Mouse (Mus musculus) heart, embryonic 12.5 days (tissue): ENCODE measurements at regions not wholly inside any gene's neighbourhood (a gene's known extent, or its start where the extent isn't known, plus 50 kb on each side); places are given as distances from the start of the nearest gene placed in this dataset.

ENCODE experiments used
- ATAC-seq: fragments of 200-750 bp; cut with Nextera tagmentation; 2 replicates; pipeline ENCODE4 v1.8.0; 2017; ENCODE audit warnings: moderate TSS enrichment, moderate library complexity; ENCODE audit not compliant: insufficient number of reproducible peaks, low FRiP score
- H3K27ac ChIP-seq: fragments of 300-500 bp; sonication (generic); 2 replicates; pipeline ENCODE4 v1.5.1; 2016; ENCODE audit warnings: mild to moderate bottlenecking, moderate library complexity; ENCODE audit not compliant: poor library complexity, severe bottlenecking
- H3K27me3 ChIP-seq: fragments of 300-500 bp; sonication (generic); replicated peaks from 2 replicates; pipeline ENCODE4 v1.6.1; 2016; ENCODE audit warnings: mild to moderate bottlenecking, moderate library complexity
- H3K36me3 ChIP-seq: fragments of 300-500 bp; sonication (generic); 2 replicates; pipeline ENCODE4 v1.6.1; 2016; ENCODE audit warnings: mild to moderate bottlenecking, moderate library complexity
- H3K4me1 ChIP-seq: fragments of 300-500 bp; sonication (generic); replicated peaks from 2 replicates; pipeline ENCODE4 v1.6.1; 2016; ENCODE audit warnings: mild to moderate bottlenecking
- H3K4me2 ChIP-seq: fragments of 300-500 bp; sonication (generic); 2 replicates; pipeline ENCODE4 v1.6.1; 2016; ENCODE audit warnings: mild to moderate bottlenecking, moderate library complexity
- H3K4me3 ChIP-seq: fragments of 300-500 bp; sonication (generic); 2 replicates; pipeline ENCODE4 v1.5.1; 2016; ENCODE audit warnings: mild to moderate bottlenecking
- H3K9ac ChIP-seq: fragments of 300-500 bp; sonication (generic); 2 replicates; pipeline ENCODE4 v1.6.1; 2016; ENCODE audit warnings: mild to moderate bottlenecking, moderate library complexity
- H3K9me3 ChIP-seq: fragments of 300-500 bp; sonication (generic); replicated peaks from 2 replicates; pipeline ENCODE4 v1.6.1; 2016; ENCODE audit warnings: mild to moderate bottlenecking, moderate library complexity
- WGBS: fragments of 180-500 bp; shearing (Covaris S2); methylation state at CpG from one replicate; pipeline ENCODE4 v1.1.7; 2016; 5-methylcytosine and 5-hydroxymethylcytosine counted together

GRCm38 (mm10) chr1:41380013-41380412, 574.6 kb downstream of the Tmem182 start:
- ATAC-seq, result no peak
- 65% methylated on average over 4 of the region's 4 CpGs for WGBS
- H3K4me3 ChIP-seq, result no peak overlapping the region
- H3K4me1 ChIP-seq, result peaks cover 5% of the 10 kb centered on the region
- no peak overlapping the region for H3K27ac ChIP-seq
- no peak overlapping the region for H3K4me2 ChIP-seq
- no peaks in the 10 kb centered on the region for H3K36me3 ChIP-seq
- no peaks in the 10 kb centered on the region for H3K27me3 ChIP-seq
- no peak overlapping the region for H3K9ac ChIP-seq
- H3K9me3 ChIP-seq, result no peaks in the 10 kb centered on the region

GRCm38 (mm10) chr1:41381487-41381886, 576.1 kb downstream of the Tmem182 start:
- Histone ChIP-seq H3K36me3 (no peaks in the 10 kb centered on the region), H3K4me1 (peaks cover 5% of the 10 kb centered on the region), H3K27ac (no peak overlapping the region), H3K4me2 (no peak overlapping the region), H3K27me3 (no peaks in the 10 kb centered on the region), H3K9ac (no peak overlapping the region), H3K4me3 (no peak overlapping the region), H3K9me3 (no peaks in the 10 kb centered on the region)
- no peak for ATAC-seq
- WGBS, result 68% methylated on average over 7 of the region's 7 CpGs

- no peak overlapping the region for H3K4me2 ChIP-seq
- H3K4me3 ChIP-seq, result no peak overlapping the region
- 34% methylated on average over 1 of the region's 1 CpGs for WGBS
- ATAC-seq, result no peak
- H3K9ac ChIP-seq, result no peak overlapping the region
- no peaks in the 10 kb centered on the region for H3K36me3 ChIP-seq
- no peak overlapping the region for H3K27ac ChIP-seq
- H3K4me1 ChIP-seq, result peaks cover 19% of the 10 kb centered on the region
- H3K9me3 ChIP-seq, result no peaks in the 10 kb centered on the region
- H3K27me3 ChIP-seq, result no peaks in the 10 kb centered on the region
These were observed 579.3 kb downstream of the Tmem182 start for GRCm38 (mm10) chr1:41384731-41385130.

- 45% methylated on average over 4 of the region's 4 CpGs for WGBS
- no peak overlapping the region for H3K4me2 ChIP-seq
- no peak overlapping the region for H3K9ac ChIP-seq
- H3K36me3 ChIP-seq, result no peaks in the 10 kb centered on the region
- H3K27me3 ChIP-seq, result no peaks in the 10 kb centered on the region
- H3K27ac ChIP-seq, result no peak overlapping the region
- no peaks in the 10 kb centered on the region for H3K9me3 ChIP-seq
- H3K4me3 ChIP-seq, result no peak overlapping the region
- H3K4me1 ChIP-seq, result peaks cover 26% of the 10 kb centered on the region
- ATAC-seq, result no peak
These were observed 581.0 kb downstream of the Tmem182 start for GRCm38 (mm10) chr1:41386435-41386834.

GRCm38 (mm10) chr1:41390102-41390884, 584.9 kb downstream of the Tmem182 start:
- ATAC-seq, result peak; percentile 93
- 11% methylated on average over 11 of the region's 11 CpGs for whole genome bisulfite sequencing

GRCm38 (mm10) chr1:41391071-41391470, 585.7 kb downstream of the Tmem182 start:
- Histone ChIP-seq H3K27ac (no peak overlapping the region), H3K4me3 (no peak overlapping the region), H3K4me1 (peaks cover 20% of the 10 kb centered on the region), H3K27me3 (no peaks in the 10 kb centered on the region), H3K9me3 (no peaks in the 10 kb centered on the region), H3K36me3 (no peaks in the 10 kb centered on the region), H3K9ac (no peak overlapping the region), H3K4me2 (no peak overlapping the region)
- WGBS, result 83% methylated on average over 7 of the region's 7 CpGs
- no peak for ATAC-seq

More at GRCm38 (mm10) chr1:41390102-41390884, 584.9 kb downstream of the Tmem182 start:
- Histone ChIP-seq H3K9ac (no peak overlapping the region), H3K4me1 (peaks cover 20% of the 10 kb centered on the region), H3K4me3 (no peak overlapping the region), H3K4me2 (peak overlapping the region; percentile 32; the same call in 1 of the 2 replicates), H3K9me3 (no peaks in the 10 kb centered on the region), H3K27me3 (no peaks in the 10 kb centered on the region), H3K27ac (peak overlapping the region; percentile 79), H3K36me3 (no peaks in the 10 kb centered on the region)

GRCm38 (mm10) chr1:41393287-41393686, 587.9 kb downstream of the Tmem182 start:
- H3K9ac ChIP-seq, result no peak overlapping the region
- H3K36me3 ChIP-seq, result no peaks in the 10 kb centered on the region
- ATAC-seq, result no peak
- H3K27ac ChIP-seq, result no peak overlapping the region
- 78% methylated on average over 4 of the region's 4 CpGs for WGBS
- no peak overlapping the region for H3K4me3 ChIP-seq
- H3K4me1 ChIP-seq, result peaks cover 16% of the 10 kb centered on the region
- H3K9me3 ChIP-seq, result no peaks in the 10 kb centered on the region
- no peak overlapping the region for H3K4me2 ChIP-seq
- H3K27me3 ChIP-seq, result no peaks in the 10 kb centered on the region

GRCm38 (mm10) chr1:41395081-41395480, 589.7 kb downstream of the Tmem182 start:
- Histone ChIP-seq H3K9me3 (no peaks in the 10 kb centered on the region), H3K4me3 (no peak overlapping the region), H3K4me1 (peaks cover 7% of the 10 kb centered on the region), H3K36me3 (no peaks in the 10 kb centered on the region), H3K4me2 (no peak overlapping the region), H3K27me3 (no peaks in the 10 kb centered on the region), H3K27ac (no peak overlapping the region), H3K9ac (no peak overlapping the region)
- no peak for ATAC-seq
- WGBS, result 76% methylated on average over 3 of the region's 3 CpGs

GRCm38 (mm10) chr1:41410533-41410932, 605.1 kb downstream of the Tmem182 start:
- WGBS, result 69% methylated on average over 5 of the region's 5 CpGs
- H3K9ac ChIP-seq, result no peak overlapping the region
- H3K4me2 ChIP-seq, result no peak overlapping the region
- no peak overlapping the region for H3K27ac ChIP-seq
- no peaks in the 10 kb centered on the region for H3K4me1 ChIP-seq
- H3K36me3 ChIP-seq, result no peaks in the 10 kb centered on the region
- H3K9me3 ChIP-seq, result no peaks in the 10 kb centered on the region
- no peak overlapping the region for H3K4me3 ChIP-seq
- H3K27me3 ChIP-seq, result no peaks in the 10 kb centered on the region
- ATAC-seq, result no peak

GRCm38 (mm10) chr1:41411641-41412040, 606.2 kb downstream of the Tmem182 start:
- Histone ChIP-seq H3K4me1 (no peaks in the 10 kb centered on the region), H3K27me3 (no peaks in the 10 kb centered on the region), H3K27ac (no peak overlapping the region), H3K9me3 (no peaks in the 10 kb centered on the region), H3K4me2 (no peak overlapping the region), H3K4me3 (no peak overlapping the region), H3K9ac (no peak overlapping the region), H3K36me3 (no peaks in the 10 kb centered on the region)
- ATAC-seq, result no peak
- 77% methylated on average over 3 of the region's 3 CpGs for WGBS

GRCm38 (mm10) chr1:41412078-41412477, 606.7 kb downstream of the Tmem182 start:
- H3K27me3 ChIP-seq, result no peaks in the 10 kb centered on the region
- no peak overlapping the region for H3K4me3 ChIP-seq
- no peak for ATAC-seq
- 83% methylated on average over 8 of the region's 8 CpGs for WGBS
- H3K9me3 ChIP-seq, result no peaks in the 10 kb centered on the region
- H3K4me2 ChIP-seq, result no peak overlapping the region
- no peaks in the 10 kb centered on the region for H3K4me1 ChIP-seq
- H3K9ac ChIP-seq, result no peak overlapping the region
- no peaks in the 10 kb centered on the region for H3K36me3 ChIP-seq
- no peak overlapping the region for H3K27ac ChIP-seq
